ENCODE assay signal across 11 mouse cellular contexts in the genomic region with DNA sequence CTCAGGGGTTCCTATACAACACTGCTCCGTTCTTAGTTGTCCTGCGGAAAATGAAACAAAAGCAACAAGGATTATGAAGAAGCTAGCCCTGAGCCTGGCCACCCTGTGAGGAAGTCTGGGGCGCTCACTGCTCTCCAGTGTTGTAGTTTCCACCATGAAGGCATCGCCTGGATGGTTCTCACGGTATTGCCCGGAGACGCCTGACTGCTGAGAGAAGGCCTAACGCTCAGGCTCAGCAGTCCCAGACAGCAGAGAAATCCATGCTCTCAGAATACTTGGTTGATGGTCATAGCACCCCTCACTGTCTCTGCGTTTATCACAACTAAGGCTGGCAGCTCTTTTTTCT. TPM values are rescaled to one million over a fixed set of nuclear protein-coding genes. Genes with fewer than 3 reads are reported as not detected.
A peak's percentile ranks its signal among the peaks of the same experiment; 100 is the strongest.
DNase-seq lines count a peak whose midpoint lies in the region; ATAC-seq and TF ChIP-seq lines count a peak whose summit lies in the region.
"Had no signal": no experiment of that assay in that cellular context is flagged by ENCODE, and none has a peak within 500 bp of the region (broad histone marks: within the 10 kb centered on the region; RNA-seq: fewer than 3 reads in every experiment).

No protein-coding gene starts in this region.

- no peak overlapping the region for H3K4me3 ChIP-seq in heart, embryonic 10.5 days
- H3K4me3 ChIP-seq in midbrain, embryonic 10.5 days: peak overlapping the region; percentile 29
- no peak overlapping the region for H3K4me3 ChIP-seq in midbrain, embryonic 16.5 days (ENCODE audit: low read depth, low read length)
- no peak overlapping the region for H3K4me3 ChIP-seq in forebrain, embryonic 14.5 days (ENCODE audit: low read depth, low read length)
- no peak overlapping the region for H3K4me3 ChIP-seq in myocyte
- H3K4me3 ChIP-seq: lung, embryonic 15.5 days had no signal

- 54% methylated on average over 9 of the region's 9 CpGs for WGBS in heart, embryonic 10.5 days
- WGBS in midbrain, embryonic 10.5 days: 38% methylated on average over 9 of the region's 9 CpGs
- 26% methylated on average over 9 of the region's 9 CpGs for WGBS in midbrain, embryonic 16.5 days
- 16% methylated on average over 9 of the region's 9 CpGs for WGBS in forebrain, embryonic 14.5 days

- no peaks in the 10 kb centered on the region for H3K9me3 ChIP-seq in heart, embryonic 10.5 days
- H3K9me3 ChIP-seq in midbrain, embryonic 10.5 days (replicated peaks): no peaks in the 10 kb centered on the region
- no peaks in the 10 kb centered on the region for H3K9me3 ChIP-seq in midbrain, embryonic 16.5 days (replicated peaks; ENCODE audit: control insufficient read depth, low read length, poor library complexity, severe bottlenecking)
- no peaks in the 10 kb centered on the region for H3K9me3 ChIP-seq in forebrain, embryonic 14.5 days (replicated peaks; ENCODE audit: control insufficient read depth, low read length)
- H3K9me3 ChIP-seq: lung, embryonic 15.5 days had no signal

- DNase-seq in heart, adult 11 months: peak; percentile 93
- no peak for DNase-seq in heart, embryonic 10.5 days (ENCODE audit: low spot score)
- peak; percentile 32 for DNase-seq in midbrain, embryonic 10.5 days (ENCODE audit: low spot score)
- peak; percentile 20 for DNase-seq in forebrain, embryonic 14.5 days (ENCODE audit: low spot score)
- DNase-seq in kidney, adult 18-20 months: no peak
- DNase-seq in right cerebral cortex, postnatal 36 days (ENCODE audit: low spot score in 2 of 2): no peak
- DNase-seq: kidney, postnatal 14 days; right cerebral cortex, postnatal 4 days had no signal

- H3K79me2 ChIP-seq in myocyte (ENCODE audit: control insufficient read depth, insufficient read depth): no peaks in the 10 kb centered on the region

- H3ac ChIP-seq in myocyte (ENCODE audit: control insufficient read depth, insufficient read length): no peak overlapping the region

- no peaks in the 10 kb centered on the region for H3K36me3 ChIP-seq in heart, embryonic 10.5 days
- no peaks in the 10 kb centered on the region for H3K36me3 ChIP-seq in midbrain, embryonic 10.5 days
- no peaks in the 10 kb centered on the region for H3K36me3 ChIP-seq in midbrain, embryonic 16.5 days (ENCODE audit: control insufficient read depth, insufficient read depth, low read length)
- H3K36me3 ChIP-seq in forebrain, embryonic 14.5 days (ENCODE audit: control insufficient read depth, insufficient read depth, low read length): no peaks in the 10 kb centered on the region
- H3K36me3 ChIP-seq in myocyte (ENCODE audit: control insufficient read depth, insufficient read depth): no peaks in the 10 kb centered on the region
- H3K36me3 ChIP-seq: lung, embryonic 15.5 days had no signal

- ATAC-seq in midbrain, embryonic 16.5 days: no peak
- peak; percentile 29; the same call in 1 of the 2 replicates for ATAC-seq in forebrain, embryonic 14.5 days

- H3K27me3 ChIP-seq in heart, embryonic 10.5 days (ENCODE audit: insufficient read depth, poor library complexity, severe bottlenecking): no peaks in the 10 kb centered on the region
- peaks cover 59% of the 10 kb centered on the region for H3K27me3 ChIP-seq in midbrain, embryonic 10.5 days (ENCODE audit: low read depth, poor library complexity, severe bottlenecking)
- no peaks in the 10 kb centered on the region for H3K27me3 ChIP-seq in midbrain, embryonic 16.5 days (ENCODE audit: control insufficient read depth, insufficient read depth, low read depth, low read length)
- H3K27me3 ChIP-seq in forebrain, embryonic 14.5 days (replicated peaks; ENCODE audit: control insufficient read depth, insufficient read depth, low read length): no peaks in the 10 kb centered on the region
- H3K27me3 ChIP-seq in myocyte (ENCODE audit: control insufficient read depth, insufficient read depth, insufficient read length): no peaks in the 10 kb centered on the region
- H3K27me3 ChIP-seq: lung, embryonic 15.5 days had no signal

- H3K27ac ChIP-seq in heart, embryonic 10.5 days: no peak overlapping the region
- H3K27ac ChIP-seq in midbrain, embryonic 10.5 days (replicated peaks): peak overlapping the region; percentile 78
- no peak overlapping the region for H3K27ac ChIP-seq in midbrain, embryonic 16.5 days (ENCODE audit: low read length)
- peak overlapping the region; percentile 65; the same call in 1 of the 2 replicates for H3K27ac ChIP-seq in forebrain, embryonic 14.5 days (ENCODE audit: low read depth, low read length)
- H3K27ac ChIP-seq: lung, embryonic 15.5 days had no signal

- H3K9ac ChIP-seq in midbrain, embryonic 16.5 days (ENCODE audit: low read depth, low read length): no peak overlapping the region
- peak overlapping the region; percentile 6 for H3K9ac ChIP-seq in forebrain, embryonic 14.5 days (ENCODE audit: low read length)
- H3K9ac ChIP-seq: lung, embryonic 15.5 days had no signal

- 0 out of 2 replicates have a peak, but pooled peaks cover 5% of the 10 kb centered on the region for H3K4me1 ChIP-seq in heart, embryonic 10.5 days
- peaks cover 12% of the 10 kb centered on the region for H3K4me1 ChIP-seq in midbrain, embryonic 10.5 days
- 0 out of 2 replicates have a peak, but pooled peaks cover 3% of the 10 kb centered on the region for H3K4me1 ChIP-seq in midbrain, embryonic 16.5 days (ENCODE audit: control insufficient read depth, insufficient read depth, low read length)
- H3K4me1 ChIP-seq in forebrain, embryonic 14.5 days (ENCODE audit: control insufficient read depth, insufficient read depth, low read length): peaks cover 7% of the 10 kb centered on the region

- no peak overlapping the region for H3K4me2 ChIP-seq in midbrain, embryonic 16.5 days (ENCODE audit: low read length)
- peak overlapping the region; percentile 28; the same call in 1 of the 2 replicates for H3K4me2 ChIP-seq in forebrain, embryonic 14.5 days (ENCODE audit: low read length)
- H3K4me2 ChIP-seq in myocyte (ENCODE audit: low read depth): peak overlapping the region; percentile 62
- H3K4me2 ChIP-seq: lung, embryonic 15.5 days had no signal

- no peak for TF ChIP-seq POLR2A in myocyte (IDR thresholded peaks at IDR 0.05; ENCODE audit: insufficient read length, low read depth)

TF ChIP-seq in myocyte, 11 proteins besides CTCF, POLR2A, EP300 and RAD21:
- TF ChIP-seq SRF (IDR thresholded peaks at IDR 0.05; ENCODE audit: control insufficient read depth, insufficient read length, low read depth): no peak
- TF ChIP-seq POLR2AphosphoS2 (IDR thresholded peaks at IDR 0.05; ENCODE audit: insufficient read length, low read depth): no peak
- TF ChIP-seq MAX (IDR thresholded peaks at IDR 0.05; ENCODE audit: low read depth): no peak
- TF ChIP-seq MYOD1 (IDR thresholded peaks at IDR 0.05; ENCODE audit: control insufficient read depth in 1 of 3, insufficient read length in 2 of 3, low read depth in 2 of 3): no peak
- no peak for TF ChIP-seq USF1 (IDR thresholded peaks at IDR 0.05; ENCODE audit: low read depth)
- no peak for TF ChIP-seq E2F4 (IDR thresholded peaks at IDR 0.05; ENCODE audit: insufficient read depth)
- no peak for TF ChIP-seq MYOG (IDR thresholded peaks at IDR 0.05; ENCODE audit: control insufficient read depth in 1 of 3, insufficient read depth in 1 of 3, insufficient read length in 2 of 3, low read depth in 2 of 3)
- no peak for TF ChIP-seq REST (IDR thresholded peaks at IDR 0.05; ENCODE audit: insufficient read depth, insufficient read length)
- no peak for TF ChIP-seq TCF3 (IDR thresholded peaks at IDR 0.05; ENCODE audit: insufficient read length, low read depth)
- TF ChIP-seq TCF12 (IDR thresholded peaks at IDR 0.05; ENCODE audit: insufficient read depth, poor library complexity, severe bottlenecking): no peak
- TF ChIP-seq CEBPB (IDR thresholded peaks at IDR 0.05; ENCODE audit: insufficient read depth, poor library complexity, severe bottlenecking): no peak

RNA-seq across cellular contexts. Expression of gene Kdm7a, which starts 20.0 kb away (rescaled TPM):
- polyA plus RNA-seq in heart, embryonic 10.5 days (2016; fragmentation: Nextera tagmentation; extraction: Ambion mirVana): 4.9 and 5.7 TPM in 2 replicates
- polyA plus RNA-seq in midbrain, embryonic 10.5 days (2016; fragmentation: Nextera tagmentation; extraction: Ambion mirVana): 10.4 and 12.4 TPM in 2 replicates
- polyA plus RNA-seq in midbrain, embryonic 16.5 days (2015; fragmentation: Nextera tagmentation; extraction: Ambion mirVana): 4.6 and 5.8 TPM in 2 replicates
- polyA plus RNA-seq in forebrain, embryonic 14.5 days (2014; fragmentation: Nextera tagmentation; extraction: Ambion mirVana): 4.7 and 5.9 TPM in 2 replicates
- 2.8 TPM for polyA plus RNA-seq in myocyte (2012; fragmentation: generic; extraction: Trizol)

Comparison
In these comparisons a context has a peak if more than half of its experiments do, and no peak if none do; other contexts are left out.
1. DNase-seq: peak in heart, adult 11 months (single experiment), midbrain, embryonic 10.5 days (single experiment) and forebrain, embryonic 14.5 days (single experiment); none in heart, embryonic 10.5 days (single experiment), kidney, adult 18-20 months (single experiment) and right cerebral cortex, postnatal 36 days (0 of 2).
2. H3K27ac ChIP-seq: peak in midbrain, embryonic 10.5 days (single experiment) and forebrain, embryonic 14.5 days (single experiment); none in heart, embryonic 10.5 days (single experiment) and midbrain, embryonic 16.5 days (single experiment).